Mouse (Mus musculus): ENCODE data around the gene Ddhd1. TPM values are rescaled to one million over a fixed set of nuclear protein-coding genes. Genes with fewer than 3 reads are reported as not detected.

Ddhd1 gene
- polyA plus RNA-seq, 1 experiment from 2014 or later: 5.4 TPM

GRCm38 (mm10) chr14:45647632-45648031, 10.3 kb downstream of the Ddhd1 start:
- WGBS: 85% methylated on average over 11 of the region's 11 CpGs
- Histone ChIP-seq H3K27me3 (ENCODE audit: insufficient read depth, low read length) (no peaks in the 10 kb centered on the region), H3K4me2 (ENCODE audit: low read length) (no peak overlapping the region), H3K9me3 (replicated peaks; ENCODE audit: low read length) (no peaks in the 10 kb centered on the region), H3K9ac (ENCODE audit: low read depth, low read length) (no peak overlapping the region), H3K4me1 (replicated peaks; ENCODE audit: insufficient read depth, low read length) (no peaks in the 10 kb centered on the region), H3K4me3 (replicated peaks; ENCODE audit: low read depth, low read length) (no peak overlapping the region), H3K36me3 (ENCODE audit: insufficient read depth, low read length) (no peaks in the 10 kb centered on the region), H3K27ac (no peak overlapping the region)
- TF ChIP-seq CTCF (IDR thresholded peaks at IDR 0.05; ENCODE audit: low read depth): no peak
- ATAC-seq (replicated peaks; ENCODE audit: low FRiP score, low read depth) (no peak), DNase-seq (ENCODE audit: low spot score) (no peak)

DNA sequence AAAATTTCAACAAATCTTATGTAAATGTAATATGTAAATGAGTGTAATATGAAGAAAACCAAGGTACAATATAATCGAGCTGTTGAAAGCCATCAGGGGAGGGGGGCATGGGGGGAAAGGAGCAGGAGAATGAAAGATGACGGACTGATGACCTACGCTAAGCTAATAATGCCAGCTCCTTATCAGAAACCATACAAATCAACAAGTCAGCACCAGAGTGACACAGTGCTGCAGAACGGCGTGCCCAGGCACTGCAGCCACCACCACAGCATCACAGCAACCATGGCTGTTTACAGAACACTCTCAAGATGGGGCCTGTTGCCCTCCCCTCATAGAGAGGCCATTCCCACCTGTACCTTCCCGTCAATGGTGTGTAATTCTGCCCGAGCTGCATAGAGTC, 10.8 kb downstream of the Ddhd1 start:
- no peak for ATAC-seq (replicated peaks; ENCODE audit: low FRiP score, low read depth)

GRCm38 (mm10) chr14:45644786-45645185, 13.2 kb downstream of the Ddhd1 start:
- no peaks in the 10 kb centered on the region for H3K9me3 ChIP-seq (replicated peaks; ENCODE audit: low read length)
- DNase-seq (ENCODE audit: low spot score) (no peak), ATAC-seq (replicated peaks; ENCODE audit: low FRiP score, low read depth) (no peak)
- no peak overlapping the region for H3K4me3 ChIP-seq (replicated peaks; ENCODE audit: low read depth, low read length)
- no peaks in the 10 kb centered on the region for H3K27me3 ChIP-seq (ENCODE audit: insufficient read depth, low read length)
- H3K9ac ChIP-seq (ENCODE audit: low read depth, low read length): no peak overlapping the region
- no peak overlapping the region for H3K4me2 ChIP-seq (ENCODE audit: low read length)
- WGBS: 67% methylated on average over 1 of the region's 1 CpGs
- no peaks in the 10 kb centered on the region for H3K36me3 ChIP-seq (ENCODE audit: insufficient read depth, low read length)
- TF ChIP-seq CTCF (IDR thresholded peaks at IDR 0.05; ENCODE audit: low read depth): no peak
- no peaks in the 10 kb centered on the region for H3K4me1 ChIP-seq (replicated peaks; ENCODE audit: insufficient read depth, low read length)
- no peak overlapping the region for H3K27ac ChIP-seq

More for the DNA sequence above, 10.8 kb downstream of the Ddhd1 start:
- WGBS: 78% methylated on average over 7 of the region's 7 CpGs
- Histone ChIP-seq H3K4me1 (replicated peaks; ENCODE audit: insufficient read depth, low read length) (no peaks in the 10 kb centered on the region), H3K36me3 (ENCODE audit: insufficient read depth, low read length) (no peaks in the 10 kb centered on the region), H3K9ac (ENCODE audit: low read depth, low read length) (no peak overlapping the region), H3K4me2 (ENCODE audit: low read length) (no peak overlapping the region), H3K9me3 (replicated peaks; ENCODE audit: low read length) (no peaks in the 10 kb centered on the region), H3K27ac (no peak overlapping the region), H3K27me3 (ENCODE audit: insufficient read depth, low read length) (no peaks in the 10 kb centered on the region), H3K4me3 (replicated peaks; ENCODE audit: low read depth, low read length) (no peak overlapping the region)
- no peak for TF ChIP-seq CTCF (IDR thresholded peaks at IDR 0.05; ENCODE audit: low read depth)
- DNase-seq (ENCODE audit: low spot score): no peak

- H3K4me1 ChIP-seq (replicated peaks; ENCODE audit: insufficient read depth, low read length): no peaks in the 10 kb centered on the region
- no peaks in the 10 kb centered on the region for H3K9me3 ChIP-seq (replicated peaks; ENCODE audit: low read length)
- DNase-seq (ENCODE audit: low spot score) (no peak), ATAC-seq (replicated peaks; ENCODE audit: low FRiP score, low read depth) (no peak)
- no peaks in the 10 kb centered on the region for H3K27me3 ChIP-seq (ENCODE audit: insufficient read depth, low read length)
- TF ChIP-seq CTCF (IDR thresholded peaks at IDR 0.05; ENCODE audit: low read depth): no peak
- no peak overlapping the region for H3K4me3 ChIP-seq (replicated peaks; ENCODE audit: low read depth, low read length)
- H3K27ac ChIP-seq: no peak overlapping the region
- no peak overlapping the region for H3K4me2 ChIP-seq (ENCODE audit: low read length)
- H3K36me3 ChIP-seq (ENCODE audit: insufficient read depth, low read length): no peaks in the 10 kb centered on the region
- H3K9ac ChIP-seq (ENCODE audit: low read depth, low read length): no peak overlapping the region
- WGBS: 44% methylated on average over 7 of the region's 7 CpGs
These were observed 13.7 kb downstream of the Ddhd1 start for GRCm38 (mm10) chr14:45644202-45644601.

GRCm38 (mm10) chr14:45643461-45643860, 14.5 kb downstream of the Ddhd1 start:
- WGBS: 60% methylated on average over 3 of the region's 3 CpGs
- no peaks in the 10 kb centered on the region for H3K4me1 ChIP-seq (replicated peaks; ENCODE audit: insufficient read depth, low read length)
- no peak for TF ChIP-seq CTCF (IDR thresholded peaks at IDR 0.05; ENCODE audit: low read depth)
- H3K27me3 ChIP-seq (ENCODE audit: insufficient read depth, low read length): no peaks in the 10 kb centered on the region
- H3K27ac ChIP-seq: no peak overlapping the region
- H3K36me3 ChIP-seq (ENCODE audit: insufficient read depth, low read length): no peaks in the 10 kb centered on the region
- DNase-seq (ENCODE audit: low spot score): no peak
- H3K4me2 ChIP-seq (ENCODE audit: low read length): no peak overlapping the region
- no peak for ATAC-seq (replicated peaks; ENCODE audit: low FRiP score, low read depth)
- no peaks in the 10 kb centered on the region for H3K9me3 ChIP-seq (replicated peaks; ENCODE audit: low read length)
- H3K9ac ChIP-seq (ENCODE audit: low read depth, low read length): no peak overlapping the region
- no peak overlapping the region for H3K4me3 ChIP-seq (replicated peaks; ENCODE audit: low read depth, low read length)

DNA sequence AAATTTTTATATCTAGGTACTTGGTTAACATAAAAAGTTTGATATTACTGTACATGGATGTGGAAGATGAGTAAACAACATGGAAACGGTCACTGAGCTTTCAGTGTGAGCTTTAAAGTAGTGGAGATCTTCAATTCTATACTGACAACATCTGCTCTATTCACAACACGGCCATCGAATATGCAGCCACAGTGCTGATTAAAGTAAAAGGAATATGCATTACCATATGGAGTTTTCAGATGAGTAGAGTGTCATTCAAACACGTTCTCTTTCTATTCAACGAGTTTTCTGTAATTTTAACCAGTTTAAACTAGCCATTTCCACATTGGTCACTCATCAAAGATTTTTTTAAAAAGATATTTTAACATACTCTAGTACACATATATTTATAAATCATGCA, 15.1 kb downstream of the Ddhd1 start:
- ATAC-seq (replicated peaks; ENCODE audit: low FRiP score, low read depth) (no peak), DNase-seq (ENCODE audit: low spot score) (no peak)
- no peaks in the 10 kb centered on the region for H3K27me3 ChIP-seq (ENCODE audit: insufficient read depth, low read length)
- no peaks in the 10 kb centered on the region for H3K9me3 ChIP-seq (replicated peaks; ENCODE audit: low read length)
- H3K4me3 ChIP-seq (replicated peaks; ENCODE audit: low read depth, low read length): no peak overlapping the region
- no peak for TF ChIP-seq CTCF (IDR thresholded peaks at IDR 0.05; ENCODE audit: low read depth)
- WGBS: 94% methylated on average over 5 of the region's 5 CpGs
- no peaks in the 10 kb centered on the region for H3K36me3 ChIP-seq (ENCODE audit: insufficient read depth, low read length)
- no peak overlapping the region for H3K4me2 ChIP-seq (ENCODE audit: low read length)
- no peaks in the 10 kb centered on the region for H3K4me1 ChIP-seq (replicated peaks; ENCODE audit: insufficient read depth, low read length)
- H3K27ac ChIP-seq: no peak overlapping the region
- no peak overlapping the region for H3K9ac ChIP-seq (ENCODE audit: low read depth, low read length)

- no peak overlapping the region for H3K4me2 ChIP-seq (ENCODE audit: low read length)
- WGBS: 54% methylated on average over 9 of the region's 9 CpGs
- no peaks in the 10 kb centered on the region for H3K27me3 ChIP-seq (ENCODE audit: insufficient read depth, low read length)
- ATAC-seq (replicated peaks; ENCODE audit: low FRiP score, low read depth) (0 out of 2 replicates have a peak, but pooled peaks have one; percentile 25), DNase-seq (ENCODE audit: low spot score) (no peak)
- TF ChIP-seq CTCF (IDR thresholded peaks at IDR 0.05; ENCODE audit: low read depth): no peak
- no peaks in the 10 kb centered on the region for H3K9me3 ChIP-seq (replicated peaks; ENCODE audit: low read length)
- no peaks in the 10 kb centered on the region for H3K4me1 ChIP-seq (replicated peaks; ENCODE audit: insufficient read depth, low read length)
- no peak overlapping the region for H3K4me3 ChIP-seq (replicated peaks; ENCODE audit: low read depth, low read length)
- H3K9ac ChIP-seq (ENCODE audit: low read depth, low read length): no peak overlapping the region
- no peaks in the 10 kb centered on the region for H3K36me3 ChIP-seq (ENCODE audit: insufficient read depth, low read length)
- no peak overlapping the region for H3K27ac ChIP-seq
These were observed 15.7 kb downstream of the Ddhd1 start for GRCm38 (mm10) chr14:45642217-45642616.
